Mouse (Mus musculus): ENCODE measurements around the gene Sumo2.
"Not testable (repeated sequence)": the region's sequence is repeated elsewhere in the genome, so short reads cannot be mapped to it uniquely, and the experiment has no call there.

Gene Sumo2

DNA sequence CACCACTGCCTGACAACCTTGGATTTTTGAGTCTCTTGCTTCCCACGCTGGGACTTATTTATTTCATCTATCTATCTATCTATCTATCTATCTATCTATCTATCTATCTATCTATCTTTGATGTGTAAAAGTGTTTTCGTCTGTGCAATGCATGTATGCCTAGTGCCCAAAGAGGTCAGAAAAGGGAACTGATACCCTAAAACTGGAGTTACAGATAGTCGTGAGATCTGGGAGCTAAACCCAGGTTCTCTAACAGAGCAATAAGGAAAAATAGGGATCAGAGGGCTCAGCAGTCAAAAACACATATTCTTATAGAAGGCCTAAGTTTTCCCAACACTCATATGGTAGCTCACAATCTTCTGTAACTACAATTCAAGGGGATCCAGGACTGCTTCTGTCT is 16.5 kb downstream of the Sumo2 start:
- CTCF ChIA-PET: interaction anchor here (0.6 to 0.7 kb wide), 3 partner anchors 9 to 174 kb away, joined by 3 to 4 read pairs (median 3); no protein-coding TSS in a partner anchor

- CTCF ChIA-PET: interaction anchor here (0.7 kb wide), 1 partner anchor 174 kb away, joined by 4 read pairs; no protein-coding TSS in a partner anchor
Observed at GRCm38 (mm10) chr11:115518693-115519092, 17.4 kb downstream of the Sumo2 start.

DNA sequence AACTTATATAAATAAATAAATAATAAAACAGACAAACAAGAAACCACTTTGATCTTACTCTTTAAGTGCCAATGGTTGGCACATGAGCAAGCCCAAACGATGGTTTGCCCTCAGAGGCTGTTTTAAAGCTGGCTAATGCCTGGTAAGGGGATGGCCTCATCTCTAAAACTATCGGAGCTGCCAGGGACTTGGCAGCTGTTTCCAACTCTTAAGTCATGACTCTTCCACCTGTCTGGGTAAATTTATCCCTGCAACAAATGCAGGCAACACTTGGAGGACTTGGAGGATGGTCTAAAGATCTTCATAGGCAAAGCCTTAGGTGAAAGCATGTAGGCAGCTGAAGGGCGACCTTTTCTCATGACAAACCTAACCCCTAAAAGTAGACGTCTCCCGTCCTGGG is 19.1 kb downstream of the Sumo2 start:
- CTCF ChIA-PET: no interaction called here

DNA sequence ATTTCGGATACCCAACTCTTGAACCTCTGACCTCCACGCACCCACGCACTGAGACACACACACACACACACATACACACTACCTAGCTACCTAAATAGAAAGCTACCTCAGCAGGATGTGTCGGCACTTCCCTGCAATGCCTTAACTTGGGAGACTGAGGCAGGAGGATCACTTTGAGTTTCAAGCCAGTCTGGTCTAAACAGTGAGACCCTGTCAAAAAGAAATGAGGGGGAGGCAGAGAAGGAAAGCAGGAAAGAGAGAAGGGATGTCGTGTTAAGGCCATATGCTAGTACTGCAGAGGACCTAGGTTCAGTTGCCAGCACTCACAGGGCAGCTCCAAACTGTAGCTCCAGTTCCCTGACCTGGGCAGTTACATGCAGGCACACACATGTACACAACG is 21.1 kb downstream of the Sumo2 start:
- CTCF ChIA-PET: interaction anchor here (0.7 kb wide), 1 partner anchor 778 kb away, joined by 3 read pairs; no protein-coding TSS in a partner anchor

- CTCF ChIA-PET: interaction anchor here (0.5 kb wide), 1 partner anchor 61 kb away, joined by 3 read pairs; no protein-coding TSS in a partner anchor
Observed at GRCm38 (mm10) chr11:115514238-115514663, 21.8 kb downstream of the Sumo2 start, which contains the start of gene Jpt1. Jpt1 (minus strand) TSS chr11:115514387.

DNA sequence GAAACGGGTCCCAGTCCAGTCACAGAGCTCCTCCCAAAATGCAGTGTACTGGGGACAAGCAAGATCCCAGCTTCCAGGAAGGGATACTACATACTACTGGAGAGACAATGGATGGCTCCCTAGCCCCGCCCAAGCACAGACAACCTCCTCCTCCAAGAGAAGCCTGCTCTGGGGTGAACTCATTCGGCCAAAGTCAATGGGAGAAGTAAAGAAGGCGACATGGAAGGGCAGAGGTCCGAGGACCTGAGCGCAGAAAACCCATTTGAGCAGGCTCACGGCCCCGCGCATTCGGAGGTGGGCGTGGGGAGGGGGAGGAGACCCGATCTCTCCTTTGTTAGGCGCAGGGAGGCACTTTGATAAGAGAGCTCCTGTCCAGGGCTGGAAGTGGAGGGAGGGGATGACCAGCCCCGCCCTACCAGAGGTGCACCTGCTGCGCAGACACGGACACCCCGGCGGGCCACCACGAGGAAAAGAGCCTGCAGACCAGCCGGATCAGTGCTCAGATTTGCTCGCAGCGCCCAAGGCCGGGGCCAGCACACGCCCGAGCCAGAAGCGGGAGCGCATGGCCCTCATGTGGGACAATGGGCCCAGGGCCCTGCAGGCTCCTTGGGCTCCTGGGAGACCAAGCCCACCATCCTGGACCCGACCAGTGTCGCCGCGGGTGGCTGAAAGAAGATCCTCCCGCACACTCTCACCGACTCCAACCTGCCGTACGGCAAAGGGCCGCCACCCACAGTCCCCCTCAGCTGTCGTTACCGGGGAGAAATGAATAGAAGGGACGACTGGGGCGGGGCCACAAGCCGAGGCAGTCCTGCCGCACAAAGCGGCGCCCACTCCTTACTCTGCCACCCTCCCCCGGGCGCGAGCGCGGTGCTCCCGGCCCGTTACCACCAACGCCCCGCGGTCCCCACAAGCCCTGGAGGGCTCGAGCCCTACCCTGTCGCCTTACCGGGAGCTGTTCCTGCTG is 22.5 kb downstream of the Sumo2 start:
- CTCF ChIA-PET: interaction anchor here (0.9 kb wide), 1 partner anchor 23 kb away, joined by 3 read pairs; the partner anchor contains the start of gene Sumo2

DNA sequence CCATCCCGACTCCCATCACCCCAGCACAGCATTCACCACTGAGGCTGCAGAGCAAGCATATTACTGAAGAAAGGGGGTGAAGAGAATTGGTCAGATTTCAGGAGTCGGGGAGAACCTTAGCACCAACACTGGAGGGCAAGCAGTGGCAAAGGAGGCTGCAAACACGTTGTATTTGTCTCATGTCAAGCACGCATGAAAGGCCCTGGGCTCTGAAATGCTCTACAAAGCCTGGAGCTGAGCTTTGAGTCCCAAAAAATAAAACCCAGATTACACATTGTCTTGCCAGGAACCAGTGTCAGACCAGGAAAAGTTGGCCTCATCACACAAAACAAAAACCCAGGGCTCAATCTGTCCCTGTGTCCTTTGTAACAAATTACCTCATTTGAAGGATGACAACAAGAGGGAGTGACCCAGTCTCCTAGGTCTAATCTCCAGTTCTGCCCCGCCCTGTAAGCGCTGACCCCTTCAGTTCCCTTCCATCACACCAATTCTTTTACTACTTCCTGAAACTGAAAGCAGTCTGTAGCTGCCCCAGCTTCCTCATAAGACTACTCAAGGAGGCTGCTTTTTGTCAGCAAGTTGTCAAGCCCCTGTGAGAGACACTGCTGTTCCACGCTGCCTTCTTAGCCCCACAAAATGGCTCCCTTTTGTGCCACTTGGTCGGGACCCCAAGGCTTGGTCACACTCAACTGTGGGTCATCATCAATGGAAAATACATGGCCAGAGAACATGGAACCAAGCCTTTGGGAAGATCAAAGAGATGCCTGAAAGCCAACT is 23.5 kb downstream of the Sumo2 start:
- CTCF ChIA-PET: interaction anchor here (0.6 to 1.1 kb wide), 2 partner anchors 21 to 192 kb away, joined by 4 to 6 read pairs; partner anchors contain the start of gene Nt5c

DNA sequence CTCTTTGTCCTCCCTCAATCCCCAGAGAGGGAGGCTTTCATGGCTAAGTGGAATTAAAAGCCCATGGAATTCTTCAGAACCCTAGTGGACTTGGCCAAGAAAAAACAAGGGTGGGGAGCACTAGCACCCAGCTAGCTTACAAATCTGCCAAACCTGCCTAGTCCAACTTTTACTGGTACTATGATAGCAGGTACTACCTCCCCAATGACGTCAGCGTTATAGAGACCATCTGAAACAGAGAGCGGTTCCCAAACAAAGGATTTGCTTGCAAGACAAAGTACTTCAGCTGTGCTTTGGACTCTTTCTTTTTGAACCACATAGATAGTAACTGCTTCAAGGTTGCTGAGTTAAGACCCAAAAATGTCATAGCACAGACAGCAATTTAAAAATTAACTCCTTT is 24.1 kb downstream of the Sumo2 start:
- CTCF ChIA-PET: interaction anchor here (0.6 to 1.1 kb wide), 2 partner anchors 14 to 20 kb away, joined by 3 to 4 read pairs; partner anchors contain the start of gene Nt5c

DNA sequence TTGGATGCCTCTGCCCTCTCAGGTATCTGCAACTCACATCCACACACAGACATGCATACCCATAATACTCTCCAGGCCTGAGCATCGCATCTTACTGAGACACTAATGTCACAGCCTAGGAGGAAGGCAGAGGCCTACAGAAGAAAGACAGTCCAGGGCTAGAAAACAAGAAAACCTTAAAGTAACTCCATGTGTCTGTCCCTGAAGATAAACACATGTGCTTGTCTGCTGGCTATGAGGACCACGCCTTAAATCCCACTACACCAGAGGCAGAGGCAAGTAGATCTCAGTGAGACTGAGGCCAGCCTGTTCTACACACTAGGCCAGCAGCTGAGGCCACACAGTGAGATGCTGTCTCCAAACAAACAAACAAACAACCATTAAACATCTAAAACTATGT is 25.0 kb downstream of the Sumo2 start:
- CTCF ChIA-PET: interaction anchor here (0.6 kb wide), 1 partner anchor 15 kb away, joined by 3 read pairs; no protein-coding TSS in a partner anchor

- CTCF ChIA-PET: no interaction called here
Observed at GRCm38 (mm10) chr11:115510507-115510888, 25.6 kb downstream of the Sumo2 start.

DNA sequence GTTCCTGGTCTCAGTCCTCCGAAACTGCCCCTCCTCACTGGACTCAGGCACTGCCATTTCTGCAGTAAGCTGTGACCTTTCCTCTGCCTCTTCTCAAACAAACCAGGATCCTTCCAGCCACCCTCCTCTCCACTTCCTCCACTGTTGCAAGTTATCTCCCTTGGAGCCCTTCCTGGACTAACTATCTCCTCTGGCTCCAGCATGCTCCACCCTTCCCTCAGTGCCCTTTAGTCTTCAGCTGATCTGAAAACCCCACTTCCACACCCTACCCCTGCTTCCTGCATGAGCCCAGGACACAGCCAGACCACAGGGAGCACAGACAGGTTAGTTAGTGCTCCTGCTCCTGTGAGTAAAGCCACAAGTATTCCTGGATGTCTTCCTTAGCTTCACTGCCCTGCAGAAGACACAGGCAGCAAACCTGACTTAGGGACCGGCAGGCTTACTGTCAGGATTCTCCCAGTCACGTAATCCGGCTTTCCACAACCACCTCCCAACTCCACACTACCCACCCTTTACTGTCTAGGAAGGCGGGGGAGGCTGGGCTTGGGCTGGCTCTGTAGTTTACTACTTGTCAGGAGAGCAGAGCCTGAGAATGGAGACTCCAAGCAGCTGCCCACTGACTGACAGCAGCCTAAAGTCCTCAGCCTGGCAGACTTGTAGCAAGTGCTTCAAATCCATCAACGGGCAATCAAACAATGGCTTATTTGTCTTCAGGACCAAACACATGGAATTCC is 26.1 kb downstream of the Sumo2 start:
- CTCF ChIA-PET: no interaction called here

- CTCF ChIA-PET: no interaction called here
Observed at GRCm38 (mm10) chr11:115508061-115508460, 28.0 kb downstream of the Sumo2 start.

DNA sequence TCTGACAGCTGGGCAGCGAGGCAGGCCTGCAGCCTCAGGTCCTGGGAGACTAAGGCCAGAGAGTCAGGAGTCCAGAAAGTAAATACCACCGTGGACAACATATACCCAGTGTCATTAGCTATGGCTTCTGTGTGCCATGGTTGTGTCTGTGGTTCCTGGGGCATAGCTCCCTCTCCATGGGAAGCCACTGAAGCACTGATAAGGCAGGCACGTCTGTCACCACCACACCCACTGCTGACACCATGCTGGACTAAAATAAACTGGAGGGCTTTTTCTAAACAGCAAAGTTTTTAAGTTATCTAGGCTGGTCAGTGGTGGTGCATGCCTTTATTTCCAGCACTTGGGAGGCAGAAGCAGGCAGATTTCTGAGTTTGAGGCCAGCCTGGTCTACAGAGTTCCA is 29.5 kb downstream of the Sumo2 start:
- CTCF ChIA-PET: no interaction called here

GRCm38 (mm10) chr11:115502636-115503035 is 33.4 kb downstream of the Sumo2 start:
- CTCF ChIA-PET: no interaction called here

GRCm38 (mm10) chr11:115496559-115496958 is 39.5 kb downstream of the Sumo2 start:
- CTCF ChIA-PET: not testable (repeated sequence)

DNA sequence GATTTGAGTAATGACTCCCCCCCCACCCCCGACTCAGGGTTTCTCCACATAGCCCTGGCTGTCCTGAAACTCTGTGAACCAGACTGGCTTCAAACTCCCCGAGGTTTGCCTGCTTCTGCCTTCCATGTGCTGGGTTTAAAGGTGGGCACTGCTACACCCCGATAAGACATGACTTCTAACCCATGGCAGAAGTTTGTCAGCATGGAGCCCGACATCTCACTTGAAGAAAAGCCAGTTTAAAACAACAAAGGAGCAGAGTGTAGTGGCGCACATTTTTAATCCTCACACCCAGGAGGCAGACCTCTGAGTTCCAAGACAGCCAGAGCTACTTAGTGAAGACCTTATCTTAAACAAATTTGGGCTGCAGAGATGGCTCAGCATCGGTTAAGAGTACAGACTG is 43.7 kb downstream of the Sumo2 start:
- CTCF ChIA-PET: interaction anchor here (1.3 kb wide), 1 partner anchor 20 kb away, joined by 4 read pairs; no protein-coding TSS in a partner anchor

DNA sequence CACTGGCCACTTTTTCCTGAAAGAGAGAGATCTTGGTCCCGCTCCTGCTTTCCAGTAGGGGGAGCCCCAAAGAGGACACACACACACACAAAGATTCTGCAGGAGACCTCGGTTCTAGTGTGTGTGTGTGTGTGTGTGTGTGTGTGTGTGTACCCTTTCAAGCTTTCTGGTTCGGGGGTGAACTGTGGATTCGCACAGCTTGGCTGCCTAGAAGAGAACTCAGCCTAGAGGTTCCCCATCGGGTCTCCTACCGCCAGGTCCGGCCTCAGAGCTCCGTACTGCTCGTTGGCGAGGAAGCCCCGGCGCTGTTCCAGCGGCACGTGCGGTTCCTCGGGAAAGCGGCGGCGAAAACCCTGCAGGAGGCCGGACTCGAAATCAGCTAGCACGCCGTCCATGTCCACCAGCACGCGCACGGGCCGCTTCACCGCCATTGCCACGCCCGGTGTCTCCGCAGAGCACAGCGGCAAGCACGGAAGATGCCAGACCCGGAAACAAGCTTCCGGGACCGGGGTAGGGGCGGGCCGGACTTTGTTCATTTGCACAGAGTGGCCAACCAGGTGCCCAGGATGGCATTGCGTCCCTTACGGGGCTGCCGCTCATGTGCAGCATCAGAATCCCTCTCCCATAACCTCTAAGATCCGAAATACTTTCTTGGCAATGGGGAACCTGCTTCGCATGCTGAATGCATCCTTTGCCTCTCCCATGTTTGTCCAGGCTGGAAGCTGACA is 44.6 kb downstream of the Sumo2 start, which contains the start of gene Nt5c:
Gene Nt5c, minus strand, starts transcription at position 507 of the 728 bp plus-strand sequence.
- CTCF ChIA-PET: interaction anchor here (0.6 to 1.5 kb wide), 4 partner anchors 10 to 513 kb away, joined by 3 to 7 read pairs (median 4); no protein-coding TSS in a partner anchor

GRCm38 (mm10) chr11:115490441-115491355 is 45.4 kb downstream of the Sumo2 start:
- CTCF ChIA-PET: interaction anchor here (0.6 to 1.5 kb wide), 2 partner anchors 11 to 513 kb away, joined by 3 to 7 read pairs; no protein-coding TSS in a partner anchor

- CTCF ChIA-PET: interaction anchor here (0.5 to 0.6 kb wide), 2 partner anchors 16 to 133 kb away, joined by 3 to 8 read pairs; no protein-coding TSS in a partner anchor
Observed at GRCm38 (mm10) chr11:115488551-115489104, 47.4 kb downstream of the Sumo2 start.
